Mouse (Mus musculus): ENCODE measurements around the gene Bmp8a.
"Not testable (repeated sequence)": the region's sequence is repeated elsewhere in the genome, so short reads cannot be mapped to it uniquely, and the experiment has no call there.

Bmp8a gene

GRCm38 (mm10) chr4:123342642-123343470 is at the start of gene Bmp8a:
TSS of gene Bmp8a (minus strand) at chr4:123343252.
- in situ Hi-C loops (cut with MseI, MboI) = no loop called here

- in situ Hi-C loops (cut with MseI, MboI) = no loop called here
These were observed 49.1 kb upstream of the Bmp8a start for GRCm38 (mm10) chr4:123392187-123392586.

- in situ Hi-C loops (cut with MseI, MboI) = no loop called here
These were observed 42.0 kb upstream of the Bmp8a start for GRCm38 (mm10) chr4:123385028-123385427.

- in situ Hi-C loops (cut with MseI, MboI) = no loop called here
These were observed 40.1 kb upstream of the Bmp8a start for GRCm38 (mm10) chr4:123383173-123383572.

- in situ Hi-C loops (cut with MseI, MboI) = no loop called here
These were observed 39.0 kb upstream of the Bmp8a start for GRCm38 (mm10) chr4:123382051-123382450.

GRCm38 (mm10) chr4:123381598-123381997 is 38.5 kb upstream of the Bmp8a start:
- in situ Hi-C loops (cut with MseI, MboI) = no loop called here

GRCm38 (mm10) chr4:123376031-123376430 is 33.0 kb upstream of the Bmp8a start:
- in situ Hi-C loops (cut with MseI, MboI) = no loop called here

GRCm38 (mm10) chr4:123374316-123375008 is 31.4 kb upstream of the Bmp8a start:
- in situ Hi-C loops (cut with MseI, MboI) = no loop called here

GRCm38 (mm10) chr4:123363555-123363954 is 20.5 kb upstream of the Bmp8a start:
- in situ Hi-C loops (cut with MseI, MboI) = no loop called here

GRCm38 (mm10) chr4:123360771-123361170 is 17.7 kb upstream of the Bmp8a start:
- in situ Hi-C loops (cut with MseI, MboI) = no loop called here

- in situ Hi-C loops (cut with MseI, MboI) = no loop called here
These were observed 15.6 kb upstream of the Bmp8a start for GRCm38 (mm10) chr4:123358613-123359012.

GRCm38 (mm10) chr4:123355941-123356340 is 12.9 kb upstream of the Bmp8a start:
- in situ Hi-C loops (cut with MseI, MboI) = no loop called here

GRCm38 (mm10) chr4:123353271-123353877 is 10.3 kb upstream of the Bmp8a start:
- in situ Hi-C loops (cut with MseI, MboI) = no loop called here

GRCm38 (mm10) chr4:123343471-123343789 is 378 bp upstream of the Bmp8a start:
- in situ Hi-C loops (cut with MseI, MboI) = no loop called here

- in situ Hi-C loops (cut with MseI, MboI) = no loop called here
These were observed 886 bp downstream of the Bmp8a start for GRCm38 (mm10) chr4:123342091-123342641.

- in situ Hi-C loops (cut with MseI, MboI) = no loop called here
These were observed 2.8 kb downstream of the Bmp8a start for GRCm38 (mm10) chr4:123340232-123340631.

GRCm38 (mm10) chr4:123337693-123338092 is 5.4 kb downstream of the Bmp8a start:
- in situ Hi-C loops (cut with MseI, MboI) = no loop called here

- in situ Hi-C loops (cut with MseI, MboI) = no loop called here
These were observed 7.1 kb downstream of the Bmp8a start for GRCm38 (mm10) chr4:123335796-123336585.

- in situ Hi-C loops (cut with MseI, MboI) = not testable (repeated sequence)
These were observed 7.8 kb downstream of the Bmp8a start for GRCm38 (mm10) chr4:123335244-123335643.

GRCm38 (mm10) chr4:123334177-123334576 is 8.9 kb downstream of the Bmp8a start:
- in situ Hi-C loops (cut with MseI, MboI) = no loop called here

GRCm38 (mm10) chr4:123333151-123333550 is 9.9 kb downstream of the Bmp8a start:
- in situ Hi-C loops (cut with MseI, MboI) = no loop called here

- in situ Hi-C loops (cut with MseI, MboI) = not testable (repeated sequence)
These were observed 11.1 kb downstream of the Bmp8a start for GRCm38 (mm10) chr4:123331961-123332360.
